Mouse (Mus musculus) bone marrow macrophage, adult 2 months (primary cell): ENCODE data around the gene Asic4. TPM values are rescaled to one million over a fixed set of nuclear protein-coding genes. Genes with fewer than 3 reads are reported as not detected.

Experiments used
- H3K27ac ChIP-seq: 2 replicates; pipeline ENCODE4 v1.5.1; 2012; ENCODE audit warnings: low read depth, low read length; ENCODE audit not compliant: insufficient read depth
- H3K4me1 ChIP-seq: 2 replicates; pipeline ENCODE4 v1.6.1; 2012; ENCODE audit warnings: low read length; ENCODE audit not compliant: control insufficient read depth, insufficient read depth
- H3K4me3 ChIP-seq: 2 replicates; pipeline ENCODE4 v1.5.1; 2012; ENCODE audit warnings: mild to moderate bottlenecking, low read length, moderate library complexity; ENCODE audit not compliant: insufficient read depth
- CTCF ChIP-seq: IDR thresholded peaks from 2 replicates; pipeline ENCODE4 v1.5.1; 2012; ENCODE audit warnings: low read depth, mild to moderate bottlenecking, low read length, moderate library complexity
- POLR2A ChIP-seq: IDR thresholded peaks from 2 replicates; pipeline ENCODE4 v1.6.1; 2012; ENCODE audit warnings: mild to moderate bottlenecking, low read depth, low read length, borderline replicate concordance
- polyA plus RNA-seq: library from polyadenylated mRNA; stranded (reverse); fragments of >200 nt; gene quantifications from 2 replicates; pipeline ENCODE4 v1.2.4, GENCODE M21; 2012; ENCODE audit not compliant: missing spikeins, insufficient read depth, insufficient read length

Asic4 gene
- polyA plus RNA-seq, 1 experiment, result not detected

DNA sequence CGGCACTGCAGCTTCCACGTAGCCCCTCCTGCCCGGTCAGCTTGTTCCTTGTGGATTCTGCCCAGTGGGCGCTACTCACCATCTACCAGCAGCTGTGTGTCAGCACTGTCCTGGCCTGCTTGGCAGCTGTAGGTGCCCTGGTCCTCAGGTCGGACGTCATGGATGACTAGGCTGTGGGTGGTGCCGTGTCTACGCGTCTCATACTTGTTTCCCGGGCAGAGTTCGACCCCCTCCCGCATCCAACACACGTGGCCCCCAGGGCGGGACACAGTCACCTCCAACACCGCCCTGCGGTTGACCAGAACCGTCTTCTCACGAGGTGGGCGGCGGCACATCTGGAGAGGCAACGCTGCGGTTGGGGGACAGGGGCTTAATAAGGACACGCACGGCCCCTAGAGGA is 36.3 kb downstream of the Asic4 start:
- Histone ChIP-seq H3K4me3 (no peak overlapping the region), H3K27ac (no peak overlapping the region), H3K4me1 (no peaks in the 10 kb centered on the region)
- TF ChIP-seq POLR2A (no peak), CTCF (no peak)

- Histone ChIP-seq H3K4me1 (no peaks in the 10 kb centered on the region), H3K27ac (no peak overlapping the region), H3K4me3 (peak overlapping the region; percentile 8; the same call in 1 of the 2 replicates)
- no peak for TF ChIP-seq POLR2A
- TF ChIP-seq CTCF, result no peak
Observed at GRCm38 (mm10) chr1:75487040-75487404, 36.8 kb downstream of the Asic4 start.

DNA sequence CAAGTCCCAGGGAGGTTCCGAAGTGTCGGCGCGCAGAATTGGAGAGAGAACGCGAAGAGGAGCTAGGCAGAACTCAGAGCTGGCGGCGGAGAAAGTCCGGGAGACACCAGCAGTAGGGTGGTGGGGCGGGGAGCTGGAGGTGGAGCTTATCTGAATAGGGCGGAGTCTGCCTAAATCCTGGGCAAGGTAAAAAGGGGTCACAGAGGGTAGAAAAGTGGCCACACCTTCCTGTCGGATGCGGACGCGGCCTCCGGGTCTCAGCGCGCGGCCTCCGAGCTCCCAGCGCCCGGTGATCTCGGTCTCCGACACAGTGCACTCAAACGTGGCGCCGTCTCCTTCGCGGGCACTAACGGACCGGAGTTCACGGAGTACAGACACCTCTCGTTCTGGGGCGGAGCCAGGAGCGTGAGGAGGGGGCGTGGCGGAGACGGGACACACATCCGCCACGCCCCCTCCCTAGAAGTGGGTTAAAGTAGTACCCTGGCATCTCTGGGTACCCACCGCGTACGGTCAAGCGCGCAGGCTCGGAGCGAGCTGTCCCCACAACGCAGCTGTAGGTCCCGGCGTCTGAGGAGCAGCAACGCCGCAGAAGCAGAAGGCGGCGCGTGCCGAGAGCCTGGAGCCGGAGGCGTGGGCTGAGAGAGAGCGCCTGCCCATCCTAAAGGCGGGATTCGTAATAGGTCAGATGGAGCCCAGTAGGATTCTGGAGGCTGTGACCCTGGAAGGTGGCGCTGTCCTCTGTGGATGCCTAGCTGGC is 37.3 kb downstream of the Asic4 start:
- H3K27ac ChIP-seq, result no peak overlapping the region
- no peaks in the 10 kb centered on the region for H3K4me1 ChIP-seq
- no peak for TF ChIP-seq CTCF
- no peak for TF ChIP-seq POLR2A
- peak overlapping the region; percentile 8 for H3K4me3 ChIP-seq

- TF ChIP-seq CTCF (no peak), POLR2A (no peak)
- no peaks in the 10 kb centered on the region for H3K4me1 ChIP-seq
- H3K4me3 ChIP-seq, result no peak overlapping the region
- H3K27ac ChIP-seq, result no peak overlapping the region
Observed at GRCm38 (mm10) chr1:75490785-75491551, 40.7 kb downstream of the Asic4 start.

- H3K27ac ChIP-seq, result no peak overlapping the region
- no peak for TF ChIP-seq CTCF
- no peak for TF ChIP-seq POLR2A
- H3K4me1 ChIP-seq, result no peaks in the 10 kb centered on the region
- no peak overlapping the region for H3K4me3 ChIP-seq
Observed at GRCm38 (mm10) chr1:75492579-75493170, 42.4 kb downstream of the Asic4 start.

DNA sequence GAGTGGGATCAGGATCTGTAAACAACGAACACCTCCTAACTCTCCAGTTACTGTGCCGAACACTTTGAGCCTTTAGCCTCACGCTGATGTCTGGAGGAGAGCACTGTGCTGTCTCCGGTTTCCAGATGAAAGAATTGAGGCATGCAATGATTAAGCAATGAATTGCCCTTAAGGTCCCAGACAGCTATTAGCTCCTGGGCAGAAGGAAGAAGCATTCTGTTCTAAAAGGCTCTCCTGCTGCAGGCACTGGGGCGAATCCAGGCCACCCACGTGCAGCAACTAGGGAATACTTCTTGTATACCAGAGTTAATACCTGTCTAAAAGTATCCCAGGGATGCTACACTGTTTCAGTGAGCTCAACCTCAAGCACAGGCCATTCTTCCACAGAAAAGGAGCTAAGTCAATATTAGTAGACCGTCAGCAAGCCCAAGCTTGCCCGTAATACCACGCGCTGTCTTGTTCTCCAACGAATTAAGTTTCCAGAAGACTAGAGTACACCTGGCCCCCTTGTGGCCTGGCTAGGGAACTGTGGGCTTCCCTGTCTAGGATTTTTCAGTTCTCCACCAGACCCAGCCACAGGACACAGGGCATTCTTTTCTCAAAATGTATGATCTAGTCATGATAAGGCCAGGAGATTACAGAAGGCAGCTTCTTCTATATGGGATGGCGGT is 44.8 kb downstream of the Asic4 start:
- Histone ChIP-seq H3K27ac (no peak overlapping the region), H3K4me3 (no peak overlapping the region), H3K4me1 (no peaks in the 10 kb centered on the region)
- TF ChIP-seq CTCF (peak; percentile 36; the same call in 1 of the 2 replicates), POLR2A (no peak)

DNA sequence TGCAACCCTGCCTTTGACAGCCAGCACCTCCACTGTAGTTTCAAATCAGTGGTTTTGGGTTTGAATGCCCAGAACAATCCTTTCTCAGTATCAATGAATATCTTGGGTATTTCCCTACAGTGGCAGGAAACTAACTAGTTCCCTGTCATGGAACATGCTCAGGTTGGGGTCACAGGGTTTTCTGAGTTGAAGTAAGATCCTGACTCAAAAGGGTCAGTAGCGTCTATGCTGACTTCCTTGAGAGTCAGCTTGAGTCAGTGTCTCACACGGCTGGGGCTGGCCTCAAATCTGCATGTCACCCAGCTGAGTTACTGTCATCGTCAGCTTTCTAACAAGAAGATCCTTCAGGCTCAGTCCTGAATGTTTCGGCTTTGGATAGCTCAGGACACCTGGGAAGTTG is 48.7 kb downstream of the Asic4 start:
- Histone ChIP-seq H3K4me1 (no peaks in the 10 kb centered on the region), H3K27ac (no peak overlapping the region), H3K4me3 (no peak overlapping the region)
- TF ChIP-seq POLR2A (no peak), CTCF (no peak)

DNA sequence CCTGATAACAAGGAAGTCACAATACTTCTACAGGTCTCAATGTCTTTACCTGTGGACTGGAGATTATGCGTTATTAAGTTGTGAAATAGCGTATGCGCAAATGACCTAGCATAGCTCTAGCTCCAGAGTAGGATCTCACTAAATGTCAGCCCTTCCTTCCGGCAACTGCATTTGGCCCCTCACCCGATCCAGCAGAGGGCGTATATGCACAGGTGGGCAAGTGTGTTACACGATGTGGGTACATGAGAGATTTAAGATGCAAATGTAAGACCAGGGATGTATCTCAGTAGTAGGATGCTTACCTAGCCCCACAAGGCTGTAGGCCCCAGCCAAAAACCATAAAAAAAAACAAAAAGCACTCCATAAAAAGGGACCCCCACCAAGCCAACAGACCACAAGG is 49.2 kb downstream of the Asic4 start:
- Histone ChIP-seq H3K4me1 (no peaks in the 10 kb centered on the region), H3K27ac (no peak overlapping the region), H3K4me3 (no peak overlapping the region)
- TF ChIP-seq POLR2A (no peak), CTCF (no peak)

- Histone ChIP-seq H3K27ac (no peak overlapping the region), H3K4me1 (no peaks in the 10 kb centered on the region), H3K4me3 (no peak overlapping the region)
- TF ChIP-seq POLR2A (no peak), CTCF (no peak)
Observed at GRCm38 (mm10) chr1:75501905-75502304, 51.7 kb downstream of the Asic4 start.
